Mouse (Mus musculus) lung, adult 2 months (tissue): ENCODE data around the gene Gtf2e1. TPM values are rescaled to one million over a fixed set of nuclear protein-coding genes. Genes with fewer than 3 reads are reported as not detected.

Experiments
- DNase-seq: peaks from one replicate; pipeline ENCODE4 v3.0.0; 2022
- H3K4me1 ChIP-seq: fragments of 200-500 bp; 2 replicates; pipeline ENCODE4 v1.6.1; 2011; ENCODE audit warnings: low read length; ENCODE audit not compliant: control insufficient read depth, insufficient read depth
- H3K4me3 ChIP-seq: fragments of 200-500 bp; replicated peaks from 2 replicates; pipeline ENCODE3; 2011; ENCODE audit warnings: low read depth, mild to moderate bottlenecking, control low read depth, low read length; ENCODE audit errors: extremely low read depth
- CTCF ChIP-seq: fragments of 200-500 bp; IDR thresholded peaks from 2 replicates; pipeline ENCODE4 v1.5.1; 2011; ENCODE audit warnings: mild to moderate bottlenecking, low read length, control low read depth; ENCODE audit not compliant: insufficient read depth
- POLR2A ChIP-seq: fragments of 200-500 bp; IDR thresholded peaks from 2 replicates; pipeline ENCODE4 v1.6.1; 2011; ENCODE audit warnings: low read depth, mild to moderate bottlenecking, control low read depth, low read length, borderline replicate concordance; ENCODE audit errors: extremely low read depth
- WGBS: fragments of 180-500 bp; shearing (Covaris S2); methylation state at CpG from one replicate; pipeline ENCODE4 v1.1.7; 2018; 5-methylcytosine and 5-hydroxymethylcytosine counted together
- polyA plus RNA-seq: library from polyadenylated mRNA; depleted of rRNA; stranded (reverse); fragments of >200 nt; gene quantifications from 2 replicates; pipeline ENCODE4 v1.2.3, GENCODE M21; 2012

The Gtf2e1 gene
- polyA plus RNA-seq, 1 experiment, result 5.0 TPM

- no peak for TF ChIP-seq CTCF
- no peak for TF ChIP-seq POLR2A
- WGBS, result 93% methylated on average over 5 of the region's 5 CpGs
- no peaks in the 10 kb centered on the region for H3K4me1 ChIP-seq
- no peak overlapping the region for H3K4me3 ChIP-seq
- no peak for DNase-seq
Observed at GRCm38 (mm10) chr16:37573061-37573460, 33.5 kb upstream of the Gtf2e1 start.

DNA sequence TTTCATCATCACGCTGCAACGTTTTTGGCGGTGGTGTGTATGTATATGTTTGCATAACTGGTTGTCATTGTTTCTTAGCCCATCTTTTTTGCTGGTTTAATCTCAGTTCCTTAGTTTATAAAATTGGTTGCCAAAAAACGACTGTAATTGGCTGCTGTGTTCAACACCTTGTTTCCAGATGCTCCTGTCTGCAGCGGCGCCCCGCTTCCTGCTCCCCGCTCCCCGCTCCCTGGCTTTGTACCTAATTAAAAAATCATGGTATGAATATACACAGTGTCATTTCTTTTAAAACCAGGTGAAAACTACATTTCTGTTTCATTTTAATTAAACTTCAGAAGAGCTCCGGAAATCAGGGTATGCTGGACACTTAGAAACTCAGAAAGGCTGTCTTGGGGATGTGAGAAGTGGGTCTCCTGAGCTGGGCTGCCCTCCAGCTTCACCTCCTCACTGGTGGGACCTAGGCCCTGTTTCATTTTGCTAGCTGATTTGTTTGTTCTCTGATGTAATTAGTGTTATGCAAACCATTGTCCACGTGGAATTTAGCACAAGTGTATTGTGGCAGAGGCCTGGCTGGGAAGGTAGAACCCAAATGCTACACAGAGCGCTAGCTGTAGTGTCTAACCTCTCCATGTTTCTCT is 32.6 kb upstream of the Gtf2e1 start:
- no peak for DNase-seq
- Histone ChIP-seq H3K4me1 (no peaks in the 10 kb centered on the region), H3K4me3 (no peak overlapping the region)
- WGBS, result 87% methylated on average over 12 of the region's 12 CpGs
- no peak for TF ChIP-seq CTCF
- TF ChIP-seq POLR2A, result no peak

DNA sequence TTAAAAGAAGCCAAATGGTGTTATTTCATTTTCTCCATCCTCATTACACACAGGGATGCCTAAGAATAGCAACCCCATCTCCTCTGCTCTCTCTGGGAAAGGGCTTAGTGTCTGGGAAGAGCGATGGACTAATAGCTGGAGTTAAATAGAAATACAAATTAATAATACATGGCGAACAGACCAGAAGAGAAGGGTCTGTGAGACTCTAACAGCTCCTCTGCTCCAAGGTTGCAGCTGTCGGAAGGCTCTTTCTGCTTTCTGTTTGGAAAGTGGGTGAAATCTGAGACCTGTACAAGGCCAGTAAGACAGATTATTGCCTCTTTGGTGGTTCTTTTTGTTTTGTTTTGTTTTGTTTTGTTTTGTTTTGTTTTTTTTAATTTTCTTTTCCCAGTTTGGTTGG is 32.0 kb upstream of the Gtf2e1 start:
- H3K4me3 ChIP-seq, result no peak overlapping the region
- TF ChIP-seq POLR2A (no peak), CTCF (no peak)
- 94% methylated on average over 3 of the region's 3 CpGs for WGBS
- H3K4me1 ChIP-seq, result no peaks in the 10 kb centered on the region
- DNase-seq, result no peak

GRCm38 (mm10) chr16:37567113-37568050 is 27.8 kb upstream of the Gtf2e1 start:
- H3K4me1 ChIP-seq, result no peaks in the 10 kb centered on the region
- no peak overlapping the region for H3K4me3 ChIP-seq
- DNase-seq, result no peak
- 85% methylated on average over 12 of the region's 12 CpGs for WGBS
- TF ChIP-seq CTCF (no peak), POLR2A (no peak)

DNA sequence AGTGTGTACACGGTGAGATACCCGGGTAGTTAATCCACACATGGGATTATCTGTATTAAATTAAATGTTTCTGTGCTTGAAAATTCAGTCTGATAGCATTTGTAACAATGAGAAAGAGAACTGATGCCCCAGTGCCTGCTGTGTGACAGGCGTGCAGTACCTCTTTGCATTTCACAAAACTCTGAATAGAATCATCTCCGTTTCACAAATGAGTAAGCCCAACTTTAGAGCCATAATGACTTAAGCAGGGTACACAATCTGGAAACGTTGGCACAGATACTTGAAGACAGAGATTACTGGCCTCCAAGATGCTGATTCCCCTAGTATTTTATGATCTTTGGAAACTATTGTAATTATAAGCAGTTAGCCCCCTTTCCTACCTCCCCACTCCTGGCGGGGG is 26.5 kb upstream of the Gtf2e1 start:
- no peak overlapping the region for H3K4me3 ChIP-seq
- WGBS, result 73% methylated on average over 6 of the region's 6 CpGs
- H3K4me1 ChIP-seq, result no peaks in the 10 kb centered on the region
- DNase-seq, result no peak
- TF ChIP-seq POLR2A (no peak), CTCF (no peak)

DNA sequence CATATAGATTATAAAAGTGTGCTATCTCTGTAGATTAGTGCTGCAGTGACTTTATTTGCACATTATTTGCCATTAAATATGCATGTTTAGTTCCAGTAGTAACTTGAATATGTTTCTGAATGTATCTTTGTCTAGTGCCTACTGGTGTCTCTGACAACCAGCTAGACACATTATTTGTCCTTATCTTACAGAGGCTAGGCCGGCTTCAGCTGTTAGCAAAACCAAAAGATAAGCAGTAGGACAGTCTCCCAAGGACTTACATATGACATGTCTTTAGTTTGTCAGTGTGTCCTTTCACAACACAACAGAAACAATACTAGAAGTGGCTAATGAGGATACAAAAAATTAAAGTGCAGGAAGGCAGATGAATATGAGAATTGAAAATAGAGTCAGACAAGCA is 25.5 kb upstream of the Gtf2e1 start:
- 75% methylated on average over 1 of the region's 1 CpGs for WGBS

DNA sequence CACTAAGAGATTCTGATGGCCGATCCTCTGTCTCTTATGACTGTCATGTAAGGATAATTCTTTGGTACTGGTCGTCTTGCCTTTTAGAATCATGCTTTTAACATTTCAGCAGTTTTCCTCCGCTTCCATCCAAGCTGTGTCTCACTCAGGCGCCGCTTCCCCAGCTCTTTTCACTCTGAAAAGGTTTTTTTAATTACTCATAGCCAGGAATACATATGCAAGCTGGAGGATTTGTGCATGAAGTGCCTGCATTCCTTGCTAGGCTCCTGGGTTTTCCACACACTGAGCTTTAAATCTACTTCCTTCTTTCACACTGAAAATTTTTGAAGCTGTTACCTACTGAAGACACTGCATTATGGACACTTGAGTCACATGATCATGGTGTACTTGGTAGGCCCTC is 23.4 kb upstream of the Gtf2e1 start:
- DNase-seq, result no peak
- 95% methylated on average over 5 of the region's 5 CpGs for WGBS
- Histone ChIP-seq H3K4me3 (no peak overlapping the region), H3K4me1 (no peaks in the 10 kb centered on the region)
- TF ChIP-seq POLR2A, result no peak
- TF ChIP-seq CTCF, result no peak

More for the DNA sequence above, 25.5 kb upstream of the Gtf2e1 start:
- no peak overlapping the region for H3K4me3 ChIP-seq
- no peak for TF ChIP-seq CTCF
- no peak for TF ChIP-seq POLR2A
- no peaks in the 10 kb centered on the region for H3K4me1 ChIP-seq
- DNase-seq, result no peak

- 92% methylated on average over 6 of the region's 6 CpGs for WGBS
- no peak overlapping the region for H3K4me3 ChIP-seq
- TF ChIP-seq CTCF (no peak), POLR2A (no peak)
- no peaks in the 10 kb centered on the region for H3K4me1 ChIP-seq
- DNase-seq, result no peak
Observed at GRCm38 (mm10) chr16:37562414-37562813, 22.8 kb upstream of the Gtf2e1 start.

DNA sequence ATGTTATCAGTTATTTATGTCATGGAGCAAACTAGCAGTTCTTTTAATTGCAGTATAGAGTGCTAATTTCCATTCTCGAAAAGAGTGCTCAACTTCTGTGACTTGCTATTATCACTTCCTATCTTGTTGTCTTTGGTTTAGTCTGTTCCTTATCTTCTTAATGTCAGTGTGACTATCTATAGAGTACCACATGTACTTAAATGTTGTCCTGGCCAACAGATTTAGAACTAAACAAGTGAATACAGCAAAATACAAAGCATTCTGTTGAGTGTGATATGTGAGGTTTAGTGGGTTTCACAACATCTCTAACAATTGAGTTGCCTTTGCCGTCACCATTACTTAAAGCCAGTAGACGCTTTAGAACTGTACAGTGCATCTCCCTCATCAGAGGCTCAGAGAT is 13.2 kb upstream of the Gtf2e1 start:
- WGBS, result 91% methylated on average over 3 of the region's 3 CpGs
- no peaks in the 10 kb centered on the region for H3K4me1 ChIP-seq
- no peak for DNase-seq
- H3K4me3 ChIP-seq, result no peak overlapping the region
- no peak for TF ChIP-seq CTCF
- no peak for TF ChIP-seq POLR2A

GRCm38 (mm10) chr16:37550981-37551380 is 11.4 kb upstream of the Gtf2e1 start:
- WGBS, result 88% methylated on average over 2 of the region's 2 CpGs

More at GRCm38 (mm10) chr16:37550981-37551380, 11.4 kb upstream of the Gtf2e1 start:
- TF ChIP-seq POLR2A (no peak), CTCF (no peak)
- no peaks in the 10 kb centered on the region for H3K4me1 ChIP-seq
- DNase-seq, result no peak
- H3K4me3 ChIP-seq, result no peak overlapping the region
